Mouse (Mus musculus) lung, postnatal 0 days (tissue): ENCODE data around the gene Ipo13.

Experiments
- CTCF ChIP-seq: IDR thresholded peaks from 2 replicates; pipeline ENCODE4 v1.5.1; 2016; ENCODE audit warnings: antibody characterized with exemption, mild to moderate bottlenecking
- EP300 ChIP-seq: IDR thresholded peaks from 2 replicates; pipeline ENCODE4 v1.6.1; 2016; ENCODE audit warnings: antibody characterized with exemption, mild to moderate bottlenecking, control low read depth

DNA sequence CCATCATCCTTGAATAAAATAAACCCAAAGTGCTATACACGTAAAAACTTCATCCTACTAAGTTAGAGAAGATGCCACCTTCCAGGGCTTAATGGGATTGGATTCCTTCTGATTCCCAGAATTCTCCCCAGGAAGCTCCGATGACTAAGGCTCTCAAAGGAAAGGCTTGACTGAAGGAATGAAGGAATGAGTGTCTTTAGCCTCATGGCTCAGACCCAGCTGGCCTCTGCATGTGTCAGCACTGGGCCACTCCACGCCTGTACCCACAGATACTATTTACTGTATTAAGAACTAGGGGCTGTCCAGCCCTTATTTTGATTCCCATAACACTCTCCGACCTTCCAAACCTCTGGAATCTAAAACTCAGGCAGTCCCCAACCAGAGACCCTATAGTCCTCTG, 19.3 kb upstream of the Ipo13 start:
- TF ChIP-seq CTCF, result no peak
- TF ChIP-seq EP300, result no peak
